Mouse (Mus musculus): ENCODE data around the gene Gm19426. TPM values are rescaled to one million over a fixed set of nuclear protein-coding genes. Genes with fewer than 3 reads are reported as not detected.

Gm19426 gene
- total and polyA plus RNA-seq, 2 experiments from 2014 or later: 2.6 to 3.0 TPM

- WGBS: 54% methylated on average over 15 of the region's 15 CpGs
- peak; percentile 49 for TF ChIP-seq CTCF (IDR thresholded peaks at IDR 0.05; ENCODE audit: low read depth)
- no peak for DNase-seq
- peak overlapping the region; percentile 27; the same call in 1 of the 2 replicates for H3K4me2 ChIP-seq (ENCODE audit: low read depth)
- H3K27me3 ChIP-seq (ENCODE audit: insufficient read depth, low read length): no peaks in the 10 kb centered on the region
- H3K4me1 ChIP-seq (ENCODE audit: insufficient read depth): peaks cover 40% of the 10 kb centered on the region
- no peaks in the 10 kb centered on the region for H3K9me3 ChIP-seq (ENCODE audit: low read length)
- no peak overlapping the region; the same call in 1 of the 2 replicates for H3K9ac ChIP-seq
- H3K36me3 ChIP-seq (ENCODE audit: insufficient read depth): no peaks in the 10 kb centered on the region
- H3K4me3 ChIP-seq (ENCODE audit: low read depth, low read length): no peak overlapping the region
- H3K27ac ChIP-seq (ENCODE audit: low read depth, low read length): no peak overlapping the region
- ATAC-seq: no peak
Observed at GRCm38 (mm10) chr2:84740608-84741333, 2.7 kb downstream of the Gm19426 start.

DNA sequence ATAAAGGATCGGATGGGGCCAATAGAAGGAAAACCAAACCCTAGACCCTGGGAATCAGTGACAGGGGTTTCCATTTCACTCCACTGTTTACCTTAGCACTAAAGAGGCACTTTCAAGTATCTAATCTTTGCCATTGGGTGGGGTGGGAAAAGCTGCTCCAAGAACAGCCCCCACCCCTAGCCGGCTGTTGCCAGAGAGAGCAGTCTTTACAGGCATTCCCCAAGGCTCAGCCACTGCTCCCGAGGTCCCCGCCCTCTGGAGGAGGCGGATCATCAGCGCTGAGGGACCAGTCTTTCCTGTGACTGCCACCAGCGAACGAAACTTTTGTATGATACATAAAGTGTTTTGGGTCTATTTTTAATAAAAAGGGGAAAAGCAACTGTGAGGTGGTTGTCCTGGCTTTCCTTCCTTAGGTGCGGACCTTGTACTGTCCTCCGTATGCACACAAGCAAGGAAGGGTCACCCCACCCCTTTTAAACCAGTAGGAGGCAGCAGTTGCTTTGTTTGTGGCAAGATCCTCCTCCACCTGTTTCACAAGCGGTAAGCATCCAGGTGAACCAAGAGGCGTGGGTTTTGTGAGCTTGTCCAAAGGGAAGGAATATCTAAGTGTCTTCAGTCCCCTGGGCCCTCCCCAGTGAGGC lies 5.1 kb downstream of the Gm19426 start:
- Histone ChIP-seq H3K4me2 (ENCODE audit: low read depth) (peak overlapping the region; percentile 24), H3K9me3 (ENCODE audit: low read length) (no peaks in the 10 kb centered on the region), H3K4me1 (ENCODE audit: insufficient read depth) (peaks cover 44% of the 10 kb centered on the region), H3K4me3 (ENCODE audit: low read depth, low read length) (no peak overlapping the region), H3K27me3 (ENCODE audit: insufficient read depth, low read length) (no peaks in the 10 kb centered on the region), H3K9ac (no peak overlapping the region), H3K36me3 (ENCODE audit: insufficient read depth) (no peaks in the 10 kb centered on the region), H3K27ac (ENCODE audit: low read depth, low read length) (no peak overlapping the region)
- 4% methylated on average over 12 of the region's 12 CpGs for WGBS
- DNase-seq (no peak), ATAC-seq (no peak)
- TF ChIP-seq CTCF (IDR thresholded peaks at IDR 0.05; ENCODE audit: low read depth): peak; percentile 57

DNA sequence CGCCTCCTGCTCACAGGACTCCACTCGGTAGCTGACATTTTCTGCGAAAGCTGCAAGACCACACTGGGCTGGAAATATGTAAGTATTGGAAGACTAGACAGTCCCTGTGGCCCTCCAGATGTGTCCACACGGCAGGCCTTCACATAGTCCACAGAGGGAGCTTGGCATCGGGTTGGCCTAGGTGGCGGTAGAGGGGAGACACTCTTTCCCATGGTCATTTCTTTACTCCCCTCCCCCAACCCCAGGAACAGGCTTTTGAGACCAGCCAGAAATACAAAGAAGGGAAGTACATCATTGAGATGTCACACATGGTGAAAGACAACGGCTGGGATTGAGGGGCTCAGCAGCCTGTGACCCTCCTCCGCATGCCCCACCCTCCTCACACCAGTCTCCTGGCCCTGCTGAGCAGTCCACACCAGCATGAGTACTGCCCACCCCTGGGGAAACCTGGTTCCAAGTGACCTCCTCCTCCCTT lies 6.0 kb downstream of the Gm19426 start:
- Histone ChIP-seq H3K36me3 (ENCODE audit: insufficient read depth) (no peaks in the 10 kb centered on the region), H3K9ac (no peak overlapping the region), H3K4me1 (ENCODE audit: insufficient read depth) (peaks cover 44% of the 10 kb centered on the region), H3K4me3 (ENCODE audit: low read depth, low read length) (no peak overlapping the region), H3K27me3 (ENCODE audit: insufficient read depth, low read length) (no peaks in the 10 kb centered on the region), H3K9me3 (ENCODE audit: low read length) (no peaks in the 10 kb centered on the region), H3K4me2 (ENCODE audit: low read depth) (peak overlapping the region; percentile 78), H3K27ac (ENCODE audit: low read depth, low read length) (no peak overlapping the region)
- DNase-seq: no peak
- TF ChIP-seq CTCF (IDR thresholded peaks at IDR 0.05; ENCODE audit: low read depth): peak; percentile 36; the same call in 1 of the 2 replicates
- 10% methylated on average over 8 of the region's 8 CpGs for WGBS
- no peak for ATAC-seq

DNA sequence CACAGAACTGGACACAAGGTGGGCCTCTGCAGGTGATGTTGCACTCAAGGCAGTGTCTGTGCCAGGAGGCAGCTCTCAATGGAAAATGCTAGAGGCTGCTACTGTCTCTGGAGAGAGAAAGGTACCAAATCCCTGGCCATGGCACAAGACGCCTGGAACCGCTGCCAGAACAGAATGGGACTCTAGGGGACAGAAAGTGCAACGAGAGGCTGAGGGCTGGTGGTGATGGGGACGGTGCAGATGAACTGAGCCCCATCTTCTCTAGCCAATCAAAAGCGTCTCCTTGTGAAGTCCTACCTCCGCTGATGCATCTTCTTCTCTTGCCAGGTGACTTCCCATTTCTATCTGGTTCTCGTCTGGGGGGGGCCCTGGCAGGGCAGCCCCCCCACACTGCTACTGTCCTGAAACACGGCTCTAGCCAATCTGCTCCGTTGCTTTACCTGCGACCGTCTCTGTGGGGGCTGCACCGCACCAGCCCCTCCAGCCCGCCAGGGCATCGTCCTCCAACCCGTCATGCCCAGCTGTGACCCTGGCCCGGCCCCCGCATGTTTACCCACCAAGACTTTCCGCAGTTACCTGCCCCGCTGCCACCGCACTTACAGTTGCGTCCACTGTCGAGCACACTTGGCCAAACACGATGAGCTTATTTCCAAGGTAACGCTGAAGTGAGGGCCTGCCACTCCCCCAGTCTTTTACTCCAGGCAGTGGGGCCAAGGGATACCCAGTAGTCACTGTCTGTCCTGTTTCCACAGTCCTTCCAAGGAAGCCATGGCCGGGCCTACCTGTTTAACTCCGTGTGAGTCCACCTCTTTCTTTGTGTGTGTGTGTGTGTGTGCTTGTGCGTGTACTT lies 6.9 kb downstream of the Gm19426 start:
- Histone ChIP-seq H3K4me3 (ENCODE audit: low read depth, low read length) (peak overlapping the region; percentile 22), H3K27ac (ENCODE audit: low read depth, low read length) (no peak overlapping the region), H3K9me3 (ENCODE audit: low read length) (no peaks in the 10 kb centered on the region), H3K36me3 (ENCODE audit: insufficient read depth) (no peaks in the 10 kb centered on the region), H3K4me1 (ENCODE audit: insufficient read depth) (peaks cover 37% of the 10 kb centered on the region), H3K9ac (peak overlapping the region; percentile 18; the same call in 1 of the 2 replicates), H3K27me3 (ENCODE audit: insufficient read depth, low read length) (no peaks in the 10 kb centered on the region), H3K4me2 (ENCODE audit: low read depth) (peak overlapping the region; percentile 78)
- DNase-seq (no peak), ATAC-seq (no peak)
- no peak for TF ChIP-seq CTCF (IDR thresholded peaks at IDR 0.05; ENCODE audit: low read depth)
- 6% methylated on average over 27 of the region's 27 CpGs for WGBS

DNA sequence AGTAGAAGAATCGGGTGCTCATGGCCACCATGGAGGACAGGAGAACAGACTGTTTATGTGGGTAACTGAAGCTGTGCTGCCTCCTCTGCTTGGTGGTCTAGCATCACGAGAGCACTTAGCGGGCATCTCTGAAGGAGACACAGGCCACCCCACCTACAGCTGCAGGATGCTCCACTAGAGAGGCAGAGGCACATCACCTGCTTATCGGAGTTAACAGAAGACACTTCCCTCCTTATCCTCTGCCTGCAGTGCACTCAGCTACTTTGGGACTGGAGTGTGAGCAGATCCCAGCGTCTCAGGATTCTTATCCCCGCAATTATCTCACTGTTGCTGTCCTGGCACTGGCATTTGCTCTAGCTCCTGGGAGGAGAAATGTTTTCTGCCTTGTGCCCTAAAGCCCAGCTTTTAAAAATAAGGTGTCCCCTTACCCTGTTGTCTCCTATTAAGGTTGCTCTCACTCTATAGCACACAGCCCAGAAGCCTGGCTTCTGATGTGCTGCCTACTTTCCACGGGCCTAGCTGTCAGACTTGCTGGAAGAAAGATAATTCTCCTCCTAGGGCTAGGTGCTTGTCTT lies 8.0 kb downstream of the Gm19426 start:
- Histone ChIP-seq H3K36me3 (ENCODE audit: insufficient read depth) (no peaks in the 10 kb centered on the region), H3K27ac (ENCODE audit: low read depth, low read length) (no peak overlapping the region), H3K27me3 (ENCODE audit: insufficient read depth, low read length) (no peaks in the 10 kb centered on the region), H3K4me1 (ENCODE audit: insufficient read depth) (peaks cover 34% of the 10 kb centered on the region), H3K9me3 (ENCODE audit: low read length) (no peaks in the 10 kb centered on the region), H3K4me3 (ENCODE audit: low read depth, low read length) (peak overlapping the region; percentile 50), H3K4me2 (ENCODE audit: low read depth) (peak overlapping the region; percentile 78), H3K9ac (peak overlapping the region; percentile 65; the same call in 1 of the 2 replicates)
- no peak for DNase-seq
- TF ChIP-seq CTCF (IDR thresholded peaks at IDR 0.05; ENCODE audit: low read depth): no peak
- ATAC-seq: no peak
- WGBS: 13% methylated on average over 7 of the region's 7 CpGs

- Histone ChIP-seq H3K9me3 (ENCODE audit: low read length) (no peaks in the 10 kb centered on the region), H3K4me2 (ENCODE audit: low read depth) (peak overlapping the region; percentile 78), H3K4me3 (ENCODE audit: low read depth, low read length) (peak overlapping the region; percentile 50), H3K4me1 (ENCODE audit: insufficient read depth) (peaks cover 34% of the 10 kb centered on the region), H3K36me3 (ENCODE audit: insufficient read depth) (no peaks in the 10 kb centered on the region), H3K27me3 (ENCODE audit: insufficient read depth, low read length) (no peaks in the 10 kb centered on the region), H3K27ac (ENCODE audit: low read depth, low read length) (peak overlapping the region; percentile 62; the same call in 1 of the 2 replicates), H3K9ac (peak overlapping the region; percentile 65)
- 3% methylated on average over 2 of the region's 2 CpGs for WGBS
- ATAC-seq (no peak), DNase-seq (no peak)
- no peak for TF ChIP-seq CTCF (IDR thresholded peaks at IDR 0.05; ENCODE audit: low read depth)
Observed at GRCm38 (mm10) chr2:84734919-84735318, 8.5 kb downstream of the Gm19426 start.
